ENCODE assay signal across 8 mouse cellular contexts in the genomic region with DNA sequence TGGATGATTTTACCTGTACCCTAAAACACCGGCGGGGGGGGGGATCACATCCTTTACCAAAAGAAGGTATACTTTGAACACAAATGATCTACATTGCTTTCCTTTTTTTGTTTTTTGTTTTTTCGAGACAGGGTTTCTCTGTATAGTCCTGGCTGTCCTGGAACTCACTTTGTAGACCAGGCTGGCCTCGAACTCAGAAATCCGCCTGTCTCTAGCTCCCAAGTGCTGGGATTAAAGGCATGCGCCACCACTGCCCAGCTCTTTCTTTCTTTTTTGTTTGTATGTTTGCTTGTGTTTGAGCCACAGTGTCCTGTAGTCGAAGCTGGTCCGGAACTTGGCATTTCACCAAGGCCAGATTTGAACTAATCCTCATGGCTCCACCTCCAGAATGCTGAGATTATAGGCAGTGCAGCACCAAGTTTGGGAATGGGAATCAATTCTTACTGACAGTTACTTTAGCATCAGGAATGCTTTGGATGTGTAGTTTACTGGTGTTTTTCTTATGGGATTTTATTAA. TPM values are rescaled to one million over a fixed set of nuclear protein-coding genes. Genes with fewer than 3 reads are reported as not detected.
DNase-seq lines count a peak whose midpoint lies in the region; ATAC-seq and TF ChIP-seq lines count a peak whose summit lies in the region.

No protein-coding gene starts in this region.

- H3K4me3 ChIP-seq in thymus, adult 2 months (ENCODE audit: control insufficient read depth, insufficient read depth, low read length), result peak overlapping the region; percentile 89
- H3K4me3 ChIP-seq in heart, embryonic 12.5 days, result peak overlapping the region; percentile 52
- peak overlapping the region; percentile 45 for H3K4me3 ChIP-seq in kidney, embryonic 16.5 days (ENCODE audit: low read length)

- TF ChIP-seq POLR2A in thymus, adult 2 months (IDR thresholded peaks at IDR 0.05; ENCODE audit: control insufficient read depth, extremely low read depth, insufficient read depth, low read length, poor library complexity), result no peak
- no peak for TF ChIP-seq POLR2A in brain, embryonic 14.5 days (IDR thresholded peaks at IDR 0.05; ENCODE audit: borderline replicate concordance, extremely low read depth, insufficient read depth, insufficient read length, poor library complexity, severe bottlenecking)

- peak overlapping the region; percentile 92; the same call in 1 of the 2 replicates for H3K27ac ChIP-seq in thymus, adult 2 months (ENCODE audit: control insufficient read depth, insufficient read depth, low read length)
- H3K27ac ChIP-seq in heart, embryonic 12.5 days (ENCODE audit: poor library complexity, severe bottlenecking), result peak overlapping the region; percentile 45; the same call in 1 of the 2 replicates
- peak overlapping the region; percentile 34 for H3K27ac ChIP-seq in kidney, embryonic 16.5 days (ENCODE audit: low read length)

- WGBS in thymus, adult 2 months, result 52% methylated on average over 8 of the region's 8 CpGs
- 47% methylated on average over 8 of the region's 8 CpGs for WGBS in heart, embryonic 12.5 days
- WGBS in kidney, embryonic 16.5 days, result 51% methylated on average over 8 of the region's 8 CpGs

- TF ChIP-seq CTCF in thymus, adult 2 months (IDR thresholded peaks at IDR 0.05; ENCODE audit: borderline replicate concordance, control insufficient read depth, extremely low read depth, insufficient read depth, low read length, poor library complexity), result no peak
- TF ChIP-seq CTCF in brain, embryonic 14.5 days (IDR thresholded peaks at IDR 0.05; ENCODE audit: borderline replicate concordance, extremely low read depth, insufficient read depth, insufficient read length), result no peak

- H3K27me3 ChIP-seq in thymus, adult 2 months (ENCODE audit: control insufficient read depth, insufficient read depth, low read length), result no peaks in the 10 kb centered on the region
- H3K27me3 ChIP-seq in heart, embryonic 12.5 days (replicated peaks), result no peaks in the 10 kb centered on the region
- H3K27me3 ChIP-seq in kidney, embryonic 16.5 days (ENCODE audit: insufficient read depth, low read length), result no peaks in the 10 kb centered on the region

- no peak for DNase-seq in thymus, adult 2 months
- DNase-seq in thymus, postnatal 25 days, result no peak
- DNase-seq in brain, embryonic 14.5 days (ENCODE audit: low read depth), result peak; percentile 49
- DNase-seq in lung, postnatal 25 days (ENCODE audit: low spot score), result peak; percentile 14
- DNase-seq in frontal cortex, postnatal 25 days (ENCODE audit: low spot score in 2 of 2), result no peak

- no peaks in the 10 kb centered on the region for H3K36me3 ChIP-seq in thymus, adult 2 months (ENCODE audit: control insufficient read depth, insufficient read depth, low read length)
- H3K36me3 ChIP-seq in heart, embryonic 12.5 days, result no peaks in the 10 kb centered on the region
- H3K36me3 ChIP-seq in kidney, embryonic 16.5 days (ENCODE audit: insufficient read depth, low read length), result no peaks in the 10 kb centered on the region

- H3K9me3 ChIP-seq in heart, embryonic 12.5 days (replicated peaks), result no peaks in the 10 kb centered on the region
- H3K9me3 ChIP-seq in kidney, embryonic 16.5 days (ENCODE audit: low read length), result no peaks in the 10 kb centered on the region

- peak overlapping the region; percentile 57 for H3K4me2 ChIP-seq in heart, embryonic 12.5 days
- H3K4me2 ChIP-seq in kidney, embryonic 16.5 days (replicated peaks; ENCODE audit: low read depth, low read length), result peak overlapping the region; percentile 52

- peak overlapping the region; percentile 54 for H3K9ac ChIP-seq in heart, embryonic 12.5 days
- H3K9ac ChIP-seq in kidney, embryonic 16.5 days (replicated peaks; ENCODE audit: low read length), result peak overlapping the region; percentile 72

- ATAC-seq in heart, embryonic 12.5 days (ENCODE audit: insufficient number of reproducible peaks, low FRiP score), result 0 out of 2 replicates have a peak, but pooled peaks have one; percentile 23
- ATAC-seq in kidney, embryonic 16.5 days (ENCODE audit: low FRiP score, low TSS enrichment), result peak; percentile 3; the same call in 1 of the 2 replicates
- no peak for ATAC-seq in megakaryocyte progenitor cell, adult 5-6 weeks (replicated peaks; ENCODE audit: poor library complexity)

- H3K4me1 ChIP-seq in thymus, adult 2 months (replicated peaks; ENCODE audit: control insufficient read depth, insufficient read depth, low read length), result 0 out of 2 replicates have a peak, but pooled peaks cover 3% of the 10 kb centered on the region
- no peaks in the 10 kb centered on the region for H3K4me1 ChIP-seq in heart, embryonic 12.5 days (replicated peaks)
- peaks cover 6% of the 10 kb centered on the region; the same call in 1 of the 2 replicates for H3K4me1 ChIP-seq in kidney, embryonic 16.5 days (ENCODE audit: insufficient read depth, low read length)

RNA-seq across cellular contexts. Expression of gene Tmem29, which starts 0.5 kb away (rescaled TPM):
- polyA plus RNA-seq in thymus, adult 2 months (2012; rRNA removed), result 3.0 and 4.2 TPM in 2 replicates
- 57.9 and 59.9 TPM in 2 replicates for polyA plus RNA-seq in brain, embryonic 14.5 days (2012; rRNA removed)
- 17.5 and 20.3 TPM in 2 replicates for polyA plus RNA-seq in heart, embryonic 12.5 days (2016; fragmentation: Nextera tagmentation; extraction: Ambion mirVana)
- 34.5 and 35.3 TPM in 2 replicates for polyA plus RNA-seq in kidney, embryonic 16.5 days (2015; fragmentation: Nextera tagmentation; extraction: Ambion mirVana)
- 20.7 and 26.4 TPM in 2 replicates for total RNA-seq in megakaryocyte progenitor cell, adult 5-6 weeks (2015)
- 32.6 and 32.7 TPM in 2 replicates for total RNA-seq in megakaryocyte progenitor cell, adult 5-6 weeks (2017)

Comparison
In these comparisons a context has a peak if more than half of its experiments do, and no peak if none do; other contexts are left out.
1. DNase-seq: peak in brain, embryonic 14.5 days (single experiment) and lung, postnatal 25 days (single experiment); none in thymus, adult 2 months (single experiment), thymus, postnatal 25 days (single experiment) and frontal cortex, postnatal 25 days (0 of 2).
2. H3K27ac ChIP-seq: peak in every context shown above with its lines; median percentile 92 in thymus, adult 2 months; 45 in heart, embryonic 12.5 days; 34 in kidney, embryonic 16.5 days.
3. Peak in every context shown above with its lines, with median percentiles within 50 percentile points of each other: H3K4me3 ChIP-seq.